Mouse (Mus musculus) heart, embryonic 14.5 days (tissue): ENCODE data around the gene Elp5. TPM values are rescaled to one million over a fixed set of nuclear protein-coding genes. Genes with fewer than 3 reads are reported as not detected.
A peak's percentile ranks its signal among the peaks of the same experiment; 100 is the strongest.

Experiments used
- ATAC-seq: fragments of 200-750 bp; cut with Nextera tagmentation; 2 replicates; pipeline ENCODE4 v1.8.0; 2017; ENCODE audit warnings: low read depth, moderate TSS enrichment; ENCODE audit not compliant: insufficient number of reproducible peaks, insufficient read depth, low FRiP score
- H3K27ac ChIP-seq, 2 experiments: fragments of 200-500 bp in 1 of 2; fragments of 300-500 bp in 1 of 2; sonication (generic) in 1 of 2; replicated peaks in 1 of 2; 2 replicates each; pipeline ENCODE4 v1.5.1; 2012 to 2014; ENCODE audit warnings: low read depth in 2 of 2, low read length in 2 of 2, control low read depth in 1 of 2, mild to moderate bottlenecking in 1 of 2, mixed read lengths in 1 of 2; ENCODE audit not compliant: control insufficient read depth in 1 of 2, insufficient read depth in 1 of 2
- H3K27me3 ChIP-seq: fragments of 300-500 bp; sonication (generic); 2 replicates; pipeline ENCODE4 v1.6.1; 2014; ENCODE audit warnings: mild to moderate bottlenecking, low read length, control low read depth; ENCODE audit not compliant: control insufficient read depth, insufficient read depth
- H3K36me3 ChIP-seq: fragments of 300-500 bp; sonication (generic); 2 replicates; pipeline ENCODE4 v1.6.1; 2014; ENCODE audit warnings: mild to moderate bottlenecking, control low read depth, low read length, mixed read lengths; ENCODE audit not compliant: control insufficient read depth, insufficient read depth
- H3K4me1 ChIP-seq, 2 experiments: fragments of 200-500 bp in 1 of 2; fragments of 300-500 bp in 1 of 2; sonication (generic) in 1 of 2; 2 replicates each; pipeline ENCODE4 v1.6.1; 2012 to 2014; ENCODE audit warnings: low read length in 2 of 2, control low read depth in 1 of 2, mixed read lengths in 1 of 2; ENCODE audit not compliant: control insufficient read depth in 2 of 2, insufficient read depth in 2 of 2
- H3K4me2 ChIP-seq: fragments of 300-500 bp; sonication (generic); 2 replicates; pipeline ENCODE4 v1.6.1; 2014; ENCODE audit warnings: mild to moderate bottlenecking, low read length
- H3K4me3 ChIP-seq, 2 experiments: fragments of 200-500 bp in 1 of 2; fragments of 300-500 bp in 1 of 2; sonication (generic) in 1 of 2; 2 replicates each; pipeline ENCODE4 v1.5.1; 2012 to 2014; ENCODE audit warnings: low read length in 2 of 2, mild to moderate bottlenecking in 2 of 2, control low read depth in 1 of 2, low read depth in 1 of 2, moderate library complexity in 1 of 2; ENCODE audit not compliant: control insufficient read depth in 1 of 2, insufficient read depth in 1 of 2
- H3K9ac ChIP-seq: fragments of 300-500 bp; sonication (generic); 2 replicates; pipeline ENCODE4 v1.6.1; 2014; ENCODE audit warnings: mild to moderate bottlenecking, low read length
- H3K9me3 ChIP-seq: fragments of 300-500 bp; sonication (generic); 2 replicates; pipeline ENCODE4 v1.6.1; 2016; ENCODE audit warnings: low read length, control low read depth; ENCODE audit not compliant: control insufficient read depth
- WGBS: fragments of 180-500 bp; shearing (Covaris S2); extraction: QIAGEN DNeasy Blood & Tissue Kit; methylation state at CpG from one replicate; pipeline ENCODE4 v1.1.7; 2014; 5-methylcytosine and 5-hydroxymethylcytosine counted together
- polyA plus RNA-seq: library from polyadenylated mRNA; unstranded; fragments of >200 nt; fragmentation: Nextera tagmentation; extraction: Ambion mirVana; gene quantifications from 2 replicates; pipeline ENCODE4 v1.2.1, GENCODE M21; 2014

Elp5 gene
- polyA plus RNA-seq, 1 experiment from 2014 or later, result 114 TPM

DNA sequence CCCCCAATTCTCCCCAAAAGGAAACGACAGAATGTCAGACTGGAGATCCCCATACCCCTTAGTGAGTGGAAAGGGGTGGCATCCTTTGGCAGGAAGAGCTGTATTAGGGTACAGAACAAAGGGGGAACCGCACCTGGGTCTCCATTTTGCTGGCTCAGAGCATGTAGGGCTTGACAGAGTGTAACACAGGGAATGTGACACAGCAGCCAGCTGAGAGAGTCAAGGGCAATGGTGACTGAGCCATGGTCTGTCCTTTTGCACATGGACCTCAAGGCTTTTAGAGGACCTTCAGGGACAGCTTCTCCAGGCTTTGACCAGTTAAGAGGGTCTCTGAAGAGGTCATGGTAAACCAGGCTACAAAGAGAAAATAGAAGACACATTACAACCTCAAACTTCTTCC, 7.4 kb downstream of the Elp5 start:
- Histone ChIP-seq H3K9me3 (no peaks in the 10 kb centered on the region), H3K4me2 (no peak overlapping the region), H3K36me3 (peaks cover 79% of the 10 kb centered on the region), H3K4me1 (peaks cover 3 to 4% of the 10 kb centered on the region in 2 experiments; a peak in 3 of 4 replicates), H3K27ac (no peak overlapping the region), H3K4me3 (no peak overlapping the region), H3K27me3 (no peaks in the 10 kb centered on the region), H3K9ac (no peak overlapping the region)
- WGBS, result 96% methylated on average over 2 of the region's 2 CpGs
- ATAC-seq, result no peak

DNA sequence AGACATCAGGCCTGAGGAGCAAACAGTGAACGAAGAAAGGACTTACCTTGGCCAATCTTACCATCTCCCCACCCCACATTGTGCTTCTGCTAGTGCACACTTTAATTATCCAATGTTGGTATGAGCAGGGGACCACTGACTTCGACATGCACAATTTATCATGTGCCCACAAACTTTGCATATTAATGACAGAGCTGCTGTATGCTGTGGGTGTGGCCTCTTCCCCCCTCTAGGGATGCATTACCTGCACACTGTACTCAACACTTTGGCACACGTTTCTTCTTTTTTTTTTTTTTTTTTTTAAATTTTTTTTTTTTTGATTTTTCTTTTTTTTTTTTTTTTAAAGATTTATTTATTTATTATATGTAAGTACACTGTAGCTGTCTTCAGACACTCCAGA, 11.5 kb downstream of the Elp5 start:
- H3K36me3 ChIP-seq, result peaks cover 71% of the 10 kb centered on the region
- no peaks in the 10 kb centered on the region for H3K9me3 ChIP-seq
- no peak for ATAC-seq
- peaks cover 13% of the 10 kb centered on the region for H3K27me3 ChIP-seq
- H3K4me3 ChIP-seq, result no peak overlapping the region
- H3K9ac ChIP-seq, result no peak overlapping the region
- H3K4me1 ChIP-seq, result peaks cover 4 to 10% of the 10 kb centered on the region in 2 experiments; a peak in 3 of 4 replicates
- WGBS, result 82% methylated on average over 3 of the region's 3 CpGs
- no peak overlapping the region for H3K27ac ChIP-seq
- no peak overlapping the region for H3K4me2 ChIP-seq

DNA sequence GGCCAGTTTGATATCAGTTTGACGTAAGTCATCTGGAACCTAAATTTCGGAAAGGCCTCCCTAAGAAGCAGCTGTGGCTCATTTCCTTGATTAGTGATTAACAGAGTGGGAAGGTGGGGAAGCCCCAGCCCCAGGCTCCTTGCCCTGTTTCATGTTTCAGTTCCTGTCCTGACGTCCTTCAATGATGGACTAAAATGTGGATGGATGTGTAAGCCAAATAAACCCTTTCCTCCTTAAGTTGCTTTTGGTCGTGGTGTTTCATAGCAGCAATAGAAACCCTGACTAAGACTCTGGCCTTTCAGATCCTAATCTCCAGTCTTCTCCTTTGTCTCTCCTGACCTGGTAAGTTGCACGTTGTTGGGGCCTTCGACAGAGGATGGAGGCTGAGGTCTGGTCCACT, 12.1 kb downstream of the Elp5 start:
- Histone ChIP-seq H3K27me3 (peaks cover 18% of the 10 kb centered on the region), H3K27ac (no peak overlapping the region), H3K9ac (no peak overlapping the region), H3K36me3 (peaks cover 67% of the 10 kb centered on the region), H3K9me3 (no peaks in the 10 kb centered on the region), H3K4me2 (no peak overlapping the region), H3K4me3 (no peak overlapping the region), H3K4me1 (peaks cover 4 to 11% of the 10 kb centered on the region in 2 experiments; a peak in 3 of 4 replicates)
- no peak for ATAC-seq
- WGBS, result 87% methylated on average over 6 of the region's 6 CpGs

DNA sequence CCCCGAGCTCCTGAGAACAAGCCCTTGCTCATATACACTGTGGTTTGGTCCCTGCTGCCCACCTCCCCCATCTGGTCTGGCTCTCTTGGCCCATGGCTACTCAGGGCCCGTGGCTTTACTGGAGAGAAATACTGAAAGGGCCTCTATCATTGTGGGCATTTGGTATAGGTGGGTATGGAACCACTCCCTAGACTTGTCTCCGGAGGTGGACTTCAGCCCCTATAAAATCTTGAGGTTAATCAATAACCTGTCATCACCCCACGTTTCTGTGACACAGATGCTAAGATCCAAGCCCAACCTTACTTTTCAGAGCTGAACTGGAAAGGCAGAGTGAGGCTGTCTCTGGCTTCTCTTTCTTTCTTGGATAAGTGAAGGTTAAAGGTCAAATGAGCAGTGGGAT, 13.5 kb downstream of the Elp5 start:
- 72% methylated on average over 4 of the region's 4 CpGs for WGBS
- Histone ChIP-seq H3K4me3 (no peak overlapping the region), H3K36me3 (peaks cover 52% of the 10 kb centered on the region), H3K27me3 (peaks cover 33% of the 10 kb centered on the region), H3K27ac (no peak overlapping the region), H3K4me1 (peaks cover 4 to 14% of the 10 kb centered on the region in 2 experiments; a peak in 3 of 4 replicates), H3K4me2 (no peak overlapping the region), H3K9ac (no peak overlapping the region), H3K9me3 (no peaks in the 10 kb centered on the region)
- no peak for ATAC-seq

DNA sequence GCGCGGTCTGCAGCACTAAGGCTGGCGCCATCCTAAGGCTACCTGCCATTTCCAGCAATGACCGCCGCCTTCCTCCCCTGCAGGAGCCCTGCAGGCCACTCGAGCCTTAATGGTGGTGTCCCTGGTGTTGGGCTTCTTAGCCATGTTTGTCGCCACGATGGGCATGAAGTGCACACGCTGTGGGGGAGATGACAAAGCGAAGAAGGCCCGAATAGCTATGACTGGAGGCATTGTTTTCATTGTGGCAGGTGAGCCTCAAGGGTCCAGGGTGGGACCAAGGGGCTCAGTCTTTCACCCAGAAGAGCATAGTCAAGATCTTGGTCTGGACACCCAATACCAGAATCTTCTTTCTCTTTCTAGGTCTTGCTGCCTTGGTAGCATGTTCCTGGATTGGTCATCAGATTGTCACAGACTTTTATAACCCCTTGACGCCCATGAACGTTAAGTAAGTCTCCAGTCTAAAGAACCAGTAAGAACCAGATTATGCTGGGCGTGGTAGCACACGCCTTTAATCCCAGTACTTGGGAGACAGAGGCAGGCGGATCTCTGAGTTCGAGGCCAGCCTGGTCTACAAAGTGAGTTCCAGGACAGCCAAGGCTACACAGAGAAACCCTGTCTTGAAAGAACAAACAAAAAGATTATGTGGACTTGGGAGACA, 15.3 kb downstream of the Elp5 start:
- Histone ChIP-seq H3K9me3 (no peaks in the 10 kb centered on the region), H3K4me2 (peak overlapping the region; percentile 84), H3K27ac (no peak overlapping the region), H3K4me1 (peaks cover 4 to 14% of the 10 kb centered on the region in 2 experiments; a peak in 3 of 4 replicates), H3K27me3 (peaks cover 49% of the 10 kb centered on the region), H3K36me3 (peaks cover 34% of the 10 kb centered on the region), H3K9ac (peak overlapping the region; percentile 66), H3K4me3 (peak overlapping the region; percentile 30 to 44; a peak in 3 of 4 replicates)
- ATAC-seq, result no peak
- 34% methylated on average over 17 of the region's 17 CpGs for WGBS

DNA sequence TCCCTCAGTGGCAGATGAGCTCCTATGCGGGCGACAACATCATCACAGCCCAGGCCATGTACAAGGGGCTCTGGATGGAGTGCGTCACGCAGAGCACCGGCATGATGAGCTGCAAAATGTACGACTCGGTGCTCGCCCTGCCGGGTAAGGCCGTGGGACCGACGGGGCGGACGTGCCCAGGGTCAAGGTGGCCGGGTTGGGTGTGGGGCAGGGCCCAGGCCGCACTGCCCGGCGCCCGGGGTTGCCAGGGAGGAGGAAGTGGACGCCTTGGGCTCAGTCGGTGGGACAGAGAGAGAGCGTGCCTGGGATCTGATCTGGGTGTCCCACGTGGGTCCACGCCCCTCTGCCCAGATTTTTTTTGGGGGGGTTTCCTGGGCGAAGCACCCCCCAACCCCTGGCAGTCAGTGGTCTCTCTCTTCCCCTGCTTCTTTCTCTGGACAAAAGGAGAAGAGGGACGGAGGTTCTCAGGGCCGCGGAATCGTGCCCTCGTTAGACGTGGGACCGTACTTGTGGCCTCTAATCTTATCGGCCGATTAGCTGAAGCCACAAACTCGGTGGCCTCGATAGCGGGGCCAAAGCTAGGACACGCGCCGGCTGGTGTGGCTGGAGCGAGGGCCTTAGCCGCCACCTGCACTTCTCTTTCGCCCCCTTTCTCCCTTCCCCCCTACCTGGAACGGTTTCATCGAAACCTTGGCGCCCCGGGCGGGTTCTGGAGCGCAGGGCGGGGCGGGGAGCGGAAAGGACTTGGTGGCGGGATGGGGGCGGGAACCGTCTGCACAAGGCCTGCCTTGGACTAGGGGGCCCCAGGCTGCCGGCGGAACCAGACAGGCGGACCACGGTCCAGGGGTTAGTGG, 16.1 kb downstream of the Elp5 start:
- Histone ChIP-seq H3K4me2 (peak overlapping the region; percentile 84), H3K9me3 (no peaks in the 10 kb centered on the region), H3K27ac (no peak overlapping the region), H3K9ac (peak overlapping the region; percentile 66), H3K4me3 (peak overlapping the region; percentile 30 to 44), H3K4me1 (peaks cover 4 to 14% of the 10 kb centered on the region in 2 experiments; a peak in 3 of 4 replicates), H3K36me3 (peaks cover 27% of the 10 kb centered on the region), H3K27me3 (peaks cover 55% of the 10 kb centered on the region)
- WGBS, result 2% methylated on average over 58 of the region's 59 CpGs
- ATAC-seq, result peak; percentile 58; the same call in 1 of the 2 replicates

- 4% methylated on average over 46 of the region's 49 CpGs for WGBS
- Histone ChIP-seq H3K4me2 (peak overlapping the region; percentile 84), H3K27me3 (peaks cover 63% of the 10 kb centered on the region), H3K4me1 (peaks cover 4 to 14% of the 10 kb centered on the region in 2 experiments; a peak in 3 of 4 replicates), H3K36me3 (peaks cover 25% of the 10 kb centered on the region), H3K9me3 (no peaks in the 10 kb centered on the region), H3K27ac (no peak overlapping the region), H3K9ac (0 out of 2 replicates have a peak overlapping the region, but pooled peaks have one; percentile 1), H3K4me3 (peak overlapping the region in 1 of 2 experiments; percentile 44; a peak in 2 of 4 replicates)
- no peak for ATAC-seq
Measured at GRCm38 (mm10) chr11:69965271-69966005, 16.9 kb downstream of the Elp5 start.
